Mouse (Mus musculus) liver, postnatal 0 days (tissue): ENCODE data around the gene Tbc1d15. TPM values are rescaled to one million over a fixed set of nuclear protein-coding genes. Genes with fewer than 3 reads are reported as not detected.

Source experiments
- ATAC-seq: fragments of 200-750 bp; cut with Nextera tagmentation; 2 replicates; pipeline ENCODE4 v1.8.0; 2017; ENCODE audit warnings: mild to moderate bottlenecking, moderate library complexity
- DNase-seq: peaks from one replicate; pipeline ENCODE4 v3.0.0-alpha.2; 2016
- H3K27ac ChIP-seq: fragments of 300-500 bp; sonication (generic); 2 replicates; pipeline ENCODE4 v1.5.1; 2014; ENCODE audit warnings: antibody characterized with exemption, moderate library complexity, mild to moderate bottlenecking, low read depth
- H3K27me3 ChIP-seq: fragments of 300-500 bp; sonication (generic); 2 replicates; pipeline ENCODE4 v1.6.1; 2014; ENCODE audit warnings: low read length, control low read depth, mixed read lengths; ENCODE audit not compliant: insufficient read depth
- H3K36me3 ChIP-seq: fragments of 300-500 bp; sonication (generic); replicated peaks from 2 replicates; pipeline ENCODE4 v1.6.1; 2014; ENCODE audit warnings: mild to moderate bottlenecking, control low read depth, low read length, moderate library complexity, mixed read lengths; ENCODE audit not compliant: insufficient read depth
- H3K4me1 ChIP-seq: fragments of 300-500 bp; sonication (generic); 2 replicates; pipeline ENCODE4 v1.6.1; 2014; ENCODE audit warnings: antibody characterized with exemption, mild to moderate bottlenecking, control low read depth; ENCODE audit not compliant: insufficient read depth
- H3K4me2 ChIP-seq: fragments of 300-500 bp; sonication (generic); 2 replicates; pipeline ENCODE4 v1.6.1; 2014; ENCODE audit warnings: low read depth, mild to moderate bottlenecking, low read length, moderate library complexity, mixed read lengths
- H3K4me3 ChIP-seq: fragments of 300-500 bp; sonication (generic); 2 replicates; pipeline ENCODE4 v1.5.1; 2014; ENCODE audit warnings: low read depth, low read length
- H3K9ac ChIP-seq: fragments of 300-500 bp; sonication (generic); replicated peaks from 2 replicates; pipeline ENCODE4 v1.6.1; 2014; ENCODE audit warnings: mild to moderate bottlenecking, moderate library complexity
- H3K9me3 ChIP-seq: fragments of 300-500 bp; sonication (generic); 2 replicates; pipeline ENCODE4 v1.6.1; 2016; ENCODE audit warnings: mild to moderate bottlenecking, control low read depth, low read length, mixed read lengths
- CTCF ChIP-seq: sonication (generic); IDR thresholded peaks from 2 replicates; pipeline ENCODE4 v1.5.1; 2016; ENCODE audit warnings: antibody characterized with exemption, low read depth
- EP300 ChIP-seq: IDR thresholded peaks from 2 replicates; pipeline ENCODE4 v1.6.1; 2016; ENCODE audit warnings: antibody characterized with exemption, low read depth, mild to moderate bottlenecking
- WGBS: fragments of 180-500 bp; shearing (Covaris S2); extraction: QIAGEN DNeasy Blood & Tissue Kit; methylation state at CpG from one replicate; pipeline ENCODE4 v1.1.7; 2014; ENCODE audit not compliant: insufficient replicate concordance; 5-methylcytosine and 5-hydroxymethylcytosine counted together
- polyA plus RNA-seq: library from polyadenylated mRNA; unstranded; fragments of >200 nt; fragmentation: Nextera tagmentation; extraction: Ambion mirVana; gene quantifications from 2 replicates; pipeline ENCODE4 v1.2.1, GENCODE M21; 2015

Gene Tbc1d15
- polyA plus RNA-seq, 1 experiment from 2014 or later = 36.7 TPM

- H3K36me3 ChIP-seq = peaks cover 35% of the 10 kb centered on the region
- no peaks in the 10 kb centered on the region for H3K9me3 ChIP-seq
- TF ChIP-seq CTCF (no peak), EP300 (no peak)
- no peak overlapping the region for H3K9ac ChIP-seq
- 0 out of 2 replicates have a peak overlapping the region, but pooled peaks have one; percentile 1 for H3K27ac ChIP-seq
- peaks cover 6% of the 10 kb centered on the region for H3K4me1 ChIP-seq
- 50% methylated on average over 4 of the region's 4 CpGs for WGBS
- no peak for DNase-seq
- H3K27me3 ChIP-seq = no peaks in the 10 kb centered on the region
- ATAC-seq = no peak
- H3K4me3 ChIP-seq = no peak overlapping the region
- H3K4me2 ChIP-seq = no peak overlapping the region
Observed at GRCm38 (mm10) chr10:115236733-115237132, 14.5 kb downstream of the Tbc1d15 start.

DNA sequence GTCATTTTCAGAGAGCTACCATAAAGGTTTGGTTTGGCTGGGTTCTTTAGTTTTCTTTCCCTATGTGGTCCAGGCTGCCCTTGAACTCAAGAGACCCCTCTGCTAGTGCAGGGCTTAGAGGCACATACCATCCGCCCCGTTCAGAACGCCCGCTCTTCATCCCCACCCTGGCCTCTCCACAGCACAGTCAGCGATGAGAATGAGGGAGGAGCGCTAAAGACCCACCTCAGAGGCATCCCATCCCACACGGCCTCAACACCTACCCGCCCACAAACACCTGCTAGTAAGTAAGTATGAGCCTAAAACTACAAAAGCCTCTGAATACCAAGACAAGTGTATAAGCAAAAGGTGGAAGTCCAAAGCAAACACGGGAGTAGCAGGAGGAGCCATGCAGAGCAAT is 15.8 kb downstream of the Tbc1d15 start:
- H3K9ac ChIP-seq = no peak overlapping the region
- ATAC-seq = no peak
- peaks cover 6% of the 10 kb centered on the region for H3K4me1 ChIP-seq
- 88% methylated on average over 9 of the region's 9 CpGs for WGBS
- H3K4me2 ChIP-seq = no peak overlapping the region
- TF ChIP-seq CTCF (no peak), EP300 (no peak)
- H3K27ac ChIP-seq = no peak overlapping the region
- no peak for DNase-seq
- H3K9me3 ChIP-seq = no peaks in the 10 kb centered on the region
- H3K36me3 ChIP-seq = peaks cover 44% of the 10 kb centered on the region
- no peaks in the 10 kb centered on the region for H3K27me3 ChIP-seq
- H3K4me3 ChIP-seq = no peak overlapping the region

DNA sequence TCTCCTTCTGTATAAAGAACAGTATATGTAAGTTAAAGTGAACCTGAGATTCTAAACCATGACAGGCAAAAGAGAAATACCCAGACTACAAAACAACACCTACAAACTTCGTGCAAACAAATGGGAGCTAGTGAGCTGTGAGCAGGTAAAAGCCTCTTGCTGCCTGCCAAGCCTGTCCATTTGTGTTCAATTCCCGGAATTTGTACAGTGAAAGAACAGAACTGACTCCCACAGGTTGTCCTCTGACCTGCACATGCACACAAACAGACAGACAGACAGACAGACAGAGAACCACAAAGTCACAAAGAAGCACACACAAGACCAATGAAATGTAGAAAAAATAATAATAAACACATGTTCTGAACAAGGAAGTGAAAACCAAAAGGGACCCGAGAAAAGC is 17.5 kb downstream of the Tbc1d15 start:
- Histone ChIP-seq H3K9ac (no peak overlapping the region), H3K36me3 (peaks cover 46% of the 10 kb centered on the region), H3K9me3 (no peaks in the 10 kb centered on the region), H3K4me3 (no peak overlapping the region), H3K27ac (peak overlapping the region; percentile 41; the same call in 1 of the 2 replicates), H3K27me3 (no peaks in the 10 kb centered on the region), H3K4me2 (no peak overlapping the region), H3K4me1 (peaks cover 6% of the 10 kb centered on the region)
- TF ChIP-seq EP300 (no peak), CTCF (no peak)
- 59% methylated on average over 3 of the region's 3 CpGs for WGBS
- no peak for DNase-seq
- peak; percentile 72 for ATAC-seq

DNA sequence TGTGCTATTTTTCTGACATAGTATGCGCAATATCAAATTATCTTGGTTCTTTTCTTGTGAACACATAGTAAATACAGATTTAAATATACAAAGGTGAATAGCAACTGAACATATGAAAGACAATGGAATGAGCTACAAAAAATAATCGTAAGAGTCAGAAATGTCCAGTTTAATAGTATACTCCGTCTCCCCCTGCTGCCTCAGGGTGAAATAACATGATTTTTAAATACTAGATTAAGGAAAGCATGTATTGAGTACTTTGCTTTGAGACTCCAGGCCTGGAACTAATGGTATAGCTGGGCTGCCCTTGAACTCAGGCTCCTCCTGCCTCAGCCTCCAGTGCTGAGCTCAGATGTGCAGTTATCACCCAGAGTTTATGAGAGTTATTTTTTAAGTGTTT is 18.8 kb downstream of the Tbc1d15 start:
- Histone ChIP-seq H3K36me3 (peaks cover 43% of the 10 kb centered on the region), H3K27me3 (no peaks in the 10 kb centered on the region), H3K9me3 (no peaks in the 10 kb centered on the region)

GRCm38 (mm10) chr10:115229023-115229422 is 22.2 kb downstream of the Tbc1d15 start:
- Histone ChIP-seq H3K9ac (no peak overlapping the region), H3K4me3 (no peak overlapping the region), H3K9me3 (no peaks in the 10 kb centered on the region), H3K4me2 (no peak overlapping the region), H3K4me1 (no peaks in the 10 kb centered on the region), H3K27me3 (no peaks in the 10 kb centered on the region), H3K36me3 (peaks cover 42% of the 10 kb centered on the region), H3K27ac (no peak overlapping the region)
- DNase-seq = no peak
- no peak for ATAC-seq
- TF ChIP-seq EP300 (no peak), CTCF (no peak)
- 77% methylated on average over 9 of the region's 9 CpGs for WGBS

More for the DNA sequence above, 18.8 kb downstream of the Tbc1d15 start:
- DNase-seq (no peak), ATAC-seq (no peak)
- WGBS = 87% methylated on average over 3 of the region's 3 CpGs
- H3K4me3 ChIP-seq = no peak overlapping the region
- H3K9ac ChIP-seq = no peak overlapping the region
- no peak overlapping the region for H3K27ac ChIP-seq
- peaks cover 6% of the 10 kb centered on the region for H3K4me1 ChIP-seq
- no peak for TF ChIP-seq CTCF
- no peak for TF ChIP-seq EP300
- H3K4me2 ChIP-seq = no peak overlapping the region

DNA sequence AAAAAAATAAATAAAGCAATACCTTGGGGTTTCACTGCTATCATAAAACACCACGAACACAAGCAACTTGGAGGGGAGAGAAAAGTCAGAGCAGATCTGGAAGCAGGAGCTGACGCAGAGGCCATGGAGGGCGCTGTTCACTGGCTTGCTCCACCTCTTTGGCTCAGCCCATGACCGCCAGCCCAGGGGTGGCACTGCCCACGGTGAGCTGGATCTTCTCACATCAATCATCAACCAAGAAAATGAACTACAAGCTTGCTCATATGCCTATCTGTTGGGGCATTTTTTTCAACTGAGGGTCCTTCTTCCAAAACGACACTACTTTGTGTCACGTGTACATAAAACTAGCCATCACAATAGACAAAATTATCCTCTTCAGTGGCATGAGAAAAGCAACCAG is 24.7 kb downstream of the Tbc1d15 start:
- Histone ChIP-seq H3K9me3 (no peaks in the 10 kb centered on the region), H3K4me3 (no peak overlapping the region), H3K36me3 (peaks cover 32% of the 10 kb centered on the region), H3K4me1 (no peaks in the 10 kb centered on the region), H3K9ac (no peak overlapping the region), H3K27me3 (no peaks in the 10 kb centered on the region), H3K27ac (no peak overlapping the region), H3K4me2 (no peak overlapping the region)
- WGBS = 88% methylated on average over 7 of the region's 7 CpGs
- no peak for TF ChIP-seq EP300
- no peak for TF ChIP-seq CTCF
- DNase-seq (no peak), ATAC-seq (no peak)

DNA sequence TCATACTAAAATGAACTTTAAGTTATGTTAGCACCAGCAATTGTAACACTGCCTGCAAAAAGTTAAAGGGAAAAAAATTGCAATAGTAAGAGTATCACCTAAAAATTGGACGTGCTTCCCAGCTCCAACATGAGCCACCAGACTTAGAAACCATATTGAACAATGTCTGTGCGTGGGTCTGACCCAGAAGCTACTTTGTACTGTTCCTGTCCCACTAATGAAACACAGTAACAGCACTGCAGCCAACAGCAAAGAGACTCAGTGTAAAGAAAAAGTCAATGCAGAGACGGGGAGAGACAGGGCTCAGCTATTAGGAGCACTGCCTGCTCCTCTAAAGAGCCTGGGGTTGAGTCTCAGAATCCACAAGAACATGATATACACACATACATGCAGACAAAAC is 27.4 kb downstream of the Tbc1d15 start:
- WGBS = 77% methylated on average over 3 of the region's 3 CpGs
- ATAC-seq = no peak
- Histone ChIP-seq H3K27me3 (no peaks in the 10 kb centered on the region), H3K9ac (no peak overlapping the region), H3K4me3 (no peak overlapping the region), H3K9me3 (no peaks in the 10 kb centered on the region), H3K27ac (no peak overlapping the region), H3K4me1 (no peaks in the 10 kb centered on the region), H3K4me2 (no peak overlapping the region), H3K36me3 (peaks cover 38% of the 10 kb centered on the region)
- no peak for DNase-seq
- TF ChIP-seq CTCF (no peak), EP300 (no peak)
